Mouse (Mus musculus) stomach, embryonic 16.5 days (tissue): ENCODE data around the gene Adamts12. TPM values are rescaled to one million over a fixed set of nuclear protein-coding genes. Genes with fewer than 3 reads are reported as not detected.

Source experiments
- ATAC-seq: fragments of 200-750 bp; cut with Nextera tagmentation; 2 replicates; pipeline ENCODE4 v1.8.0; 2017; ENCODE audit warnings: moderate number of reproducible peaks, moderate TSS enrichment; ENCODE audit not compliant: insufficient read depth, low FRiP score
- H3K27ac ChIP-seq: fragments of 300-500 bp; sonication (generic); 2 replicates; pipeline ENCODE4 v1.5.1; 2014; ENCODE audit warnings: low read length
- H3K27me3 ChIP-seq: fragments of 300-500 bp; sonication (generic); 2 replicates; pipeline ENCODE4 v1.6.1; 2014; ENCODE audit warnings: low read length, control low read depth, mixed read lengths; ENCODE audit not compliant: control insufficient read depth, insufficient read depth
- H3K36me3 ChIP-seq: fragments of 300-500 bp; sonication (generic); 2 replicates; pipeline ENCODE4 v1.6.1; 2014; ENCODE audit warnings: low read length; ENCODE audit not compliant: control insufficient read depth, insufficient read depth
- H3K4me1 ChIP-seq: fragments of 300-500 bp; sonication (generic); 2 replicates; pipeline ENCODE4 v1.6.1; 2014; ENCODE audit warnings: low read length, control low read depth, mixed read lengths; ENCODE audit not compliant: control insufficient read depth, insufficient read depth
- H3K4me2 ChIP-seq: fragments of 300-500 bp; sonication (generic); 2 replicates; pipeline ENCODE4 v1.6.1; 2014; ENCODE audit warnings: low read depth, low read length, mixed read lengths
- H3K4me3 ChIP-seq: fragments of 300-500 bp; sonication (generic); replicated peaks from 2 replicates; pipeline ENCODE4 v1.5.1; 2014; ENCODE audit warnings: mild to moderate bottlenecking, low read length
- H3K9ac ChIP-seq: fragments of 300-500 bp; sonication (generic); 2 replicates; pipeline ENCODE4 v1.6.1; 2014; ENCODE audit warnings: low read length
- H3K9me3 ChIP-seq: fragments of 300-500 bp; sonication (generic); replicated peaks from 2 replicates; pipeline ENCODE4 v1.6.1; 2016; ENCODE audit warnings: low read length, control low read depth; ENCODE audit not compliant: control insufficient read depth
- WGBS: fragments of 180-500 bp; shearing (Covaris S2); extraction: QIAGEN DNeasy Blood & Tissue Kit; methylation state at CpG from one replicate; pipeline ENCODE4 v1.1.7; 2014; 5-methylcytosine and 5-hydroxymethylcytosine counted together
- polyA plus RNA-seq: library from polyadenylated mRNA; unstranded; fragments of >200 nt; fragmentation: Nextera tagmentation; extraction: Ambion mirVana; gene quantifications from 2 replicates; pipeline ENCODE4 v1.2.1, GENCODE M21; 2015

Gene Adamts12
- polyA plus RNA-seq, 1 experiment from 2014 or later: 2.8 TPM

DNA sequence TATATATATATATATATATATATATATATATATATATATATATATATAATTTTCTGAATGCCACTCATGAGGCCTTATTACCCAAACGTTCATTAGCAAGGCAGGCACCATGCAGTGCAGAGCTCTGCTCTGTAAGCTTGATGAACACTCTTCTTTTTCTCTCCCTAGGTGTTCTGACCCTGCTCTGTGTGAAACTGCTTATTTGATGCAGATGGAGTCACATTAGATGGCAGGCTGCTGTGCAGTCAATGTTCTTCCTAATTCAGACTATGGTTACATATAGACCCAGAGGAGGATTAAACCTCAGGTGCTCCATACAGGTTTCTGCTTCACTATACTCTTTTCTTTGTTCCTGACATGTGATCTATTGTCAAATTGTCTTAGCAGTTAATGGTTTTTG lies 57.1 kb downstream of the Adamts12 start:
- Histone ChIP-seq H3K36me3 (no peaks in the 10 kb centered on the region), H3K4me1 (no peaks in the 10 kb centered on the region), H3K4me2 (no peak overlapping the region), H3K27me3 (no peaks in the 10 kb centered on the region), H3K9me3 (no peaks in the 10 kb centered on the region), H3K4me3 (no peak overlapping the region), H3K9ac (no peak overlapping the region), H3K27ac (no peak overlapping the region)
- WGBS: 47% methylated on average over 1 of the region's 1 CpGs
- no peak for ATAC-seq

DNA sequence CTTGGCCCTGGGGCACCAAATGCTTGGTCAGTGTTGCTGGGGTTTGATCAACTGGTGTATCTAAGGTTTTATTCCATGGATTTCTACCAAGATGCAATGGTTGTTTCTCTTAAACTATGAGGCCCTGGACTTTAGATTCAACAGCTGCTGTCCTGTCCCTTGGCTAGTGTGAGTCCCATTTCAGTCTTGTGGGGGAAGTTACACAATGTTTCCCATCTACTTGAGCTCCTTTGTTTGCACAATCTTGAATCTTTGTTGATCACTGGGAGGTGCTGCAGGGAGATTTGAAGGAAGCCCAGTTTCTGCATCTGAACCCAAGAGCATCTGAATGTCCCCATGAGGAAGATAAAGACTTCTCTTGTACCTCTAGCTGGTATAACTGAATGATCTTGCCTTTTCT lies 60.8 kb downstream of the Adamts12 start:
- Histone ChIP-seq H3K4me1 (no peaks in the 10 kb centered on the region), H3K27ac (no peak overlapping the region), H3K9me3 (no peaks in the 10 kb centered on the region), H3K4me2 (no peak overlapping the region), H3K27me3 (no peaks in the 10 kb centered on the region), H3K4me3 (no peak overlapping the region), H3K9ac (no peak overlapping the region), H3K36me3 (no peaks in the 10 kb centered on the region)
- ATAC-seq: no peak

- no peak for ATAC-seq
- no peak overlapping the region for H3K27ac ChIP-seq
- no peak overlapping the region for H3K4me3 ChIP-seq
- no peak overlapping the region for H3K4me2 ChIP-seq
- no peaks in the 10 kb centered on the region for H3K27me3 ChIP-seq
- WGBS: 47% methylated on average over 6 of the region's 6 CpGs
- H3K9me3 ChIP-seq: no peaks in the 10 kb centered on the region
- no peaks in the 10 kb centered on the region for H3K4me1 ChIP-seq
- H3K9ac ChIP-seq: no peak overlapping the region
- no peaks in the 10 kb centered on the region for H3K36me3 ChIP-seq
Measured at GRCm38 (mm10) chr15:11128457-11128856, 63.9 kb downstream of the Adamts12 start.

DNA sequence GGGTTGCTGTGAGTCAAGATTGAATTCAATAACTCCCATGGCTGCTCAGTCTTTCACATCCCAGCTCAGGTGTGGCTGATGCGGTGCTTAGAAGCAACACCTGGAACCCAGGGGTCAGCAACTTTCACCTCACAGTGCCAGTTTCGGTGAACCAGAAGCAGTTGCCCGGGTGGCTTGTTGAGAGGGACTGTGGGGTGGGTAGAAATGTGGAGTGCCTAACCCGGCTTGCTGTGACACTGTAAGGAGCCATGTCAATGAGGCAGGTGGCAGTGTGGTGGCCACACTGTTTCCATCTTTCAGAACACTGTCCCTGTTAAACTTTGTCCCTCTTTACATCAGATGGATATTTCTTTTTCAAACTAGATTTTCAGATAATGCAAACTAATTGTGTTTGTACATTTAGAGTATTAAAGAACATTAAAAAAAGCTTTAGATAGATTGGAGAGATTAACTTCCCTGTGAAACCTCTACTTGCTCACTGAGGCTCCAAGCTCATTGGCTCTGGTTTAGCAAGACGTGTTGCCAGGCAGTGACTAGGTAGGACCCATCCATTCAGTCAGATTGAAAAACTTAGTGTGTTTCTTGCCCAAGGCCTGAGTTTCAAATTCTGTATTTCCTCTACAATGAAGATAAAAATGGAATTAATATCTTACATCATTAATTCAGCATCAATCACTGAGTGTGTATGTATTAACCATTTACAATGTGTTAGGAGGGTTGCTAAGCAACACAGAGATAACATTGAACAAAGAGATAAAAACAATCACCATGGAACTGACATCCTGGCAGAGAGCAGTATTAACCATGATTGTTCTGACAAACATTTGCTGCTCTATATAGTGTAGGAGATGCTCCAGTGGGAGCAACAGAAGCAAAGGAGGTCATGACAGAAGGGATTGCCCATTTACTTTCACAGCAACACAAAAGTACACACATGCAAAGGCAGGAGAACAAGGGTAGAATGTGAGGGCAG lies 68.3 kb downstream of the Adamts12 start:
- Histone ChIP-seq H3K4me3 (no peak overlapping the region), H3K27me3 (no peaks in the 10 kb centered on the region), H3K27ac (no peak overlapping the region), H3K4me2 (no peak overlapping the region), H3K36me3 (no peaks in the 10 kb centered on the region), H3K9ac (no peak overlapping the region), H3K4me1 (no peaks in the 10 kb centered on the region), H3K9me3 (no peaks in the 10 kb centered on the region)
- WGBS: 82% methylated on average over 5 of the region's 5 CpGs
- no peak for ATAC-seq

DNA sequence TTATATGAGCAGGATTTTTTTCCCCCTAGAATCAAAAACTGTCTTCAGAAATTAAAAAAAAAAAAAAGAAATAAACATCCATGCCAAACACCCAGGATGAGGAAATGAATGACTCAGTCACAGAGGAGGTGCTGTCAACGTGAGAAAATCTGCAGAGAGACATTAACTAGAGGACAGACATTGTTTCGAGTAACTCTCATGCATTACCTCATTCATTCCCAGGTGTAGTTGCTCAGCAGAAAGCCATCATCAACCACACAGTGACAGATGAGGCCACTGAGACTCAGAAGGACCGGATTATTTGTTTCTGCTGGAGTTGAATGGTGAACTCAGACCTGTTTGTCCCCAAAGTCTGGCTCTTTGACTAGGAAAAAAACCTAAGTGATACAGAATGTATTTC lies 81.0 kb downstream of the Adamts12 start:
- H3K4me3 ChIP-seq: no peak overlapping the region
- H3K27me3 ChIP-seq: no peaks in the 10 kb centered on the region
- WGBS: 43% methylated on average over 3 of the region's 3 CpGs
- H3K27ac ChIP-seq: no peak overlapping the region
- H3K9ac ChIP-seq: no peak overlapping the region
- no peak for ATAC-seq
- no peaks in the 10 kb centered on the region for H3K36me3 ChIP-seq
- no peaks in the 10 kb centered on the region for H3K9me3 ChIP-seq
- H3K4me2 ChIP-seq: no peak overlapping the region
- H3K4me1 ChIP-seq: no peaks in the 10 kb centered on the region

GRCm38 (mm10) chr15:11159386-11159785 lies 94.8 kb downstream of the Adamts12 start:
- 63% methylated on average over 6 of the region's 6 CpGs for WGBS
- Histone ChIP-seq H3K36me3 (no peaks in the 10 kb centered on the region), H3K4me3 (no peak overlapping the region), H3K27me3 (no peaks in the 10 kb centered on the region), H3K9ac (no peak overlapping the region), H3K4me1 (no peaks in the 10 kb centered on the region), H3K27ac (no peak overlapping the region), H3K4me2 (no peak overlapping the region), H3K9me3 (no peaks in the 10 kb centered on the region)
- no peak for ATAC-seq

GRCm38 (mm10) chr15:11160759-11161158 lies 96.2 kb downstream of the Adamts12 start:
- Histone ChIP-seq H3K27ac (no peak overlapping the region), H3K4me1 (no peaks in the 10 kb centered on the region), H3K27me3 (no peaks in the 10 kb centered on the region), H3K4me3 (no peak overlapping the region), H3K4me2 (no peak overlapping the region), H3K9me3 (no peaks in the 10 kb centered on the region), H3K9ac (no peak overlapping the region), H3K36me3 (no peaks in the 10 kb centered on the region)
- 25% methylated on average over 2 of the region's 2 CpGs for WGBS
- no peak for ATAC-seq

DNA sequence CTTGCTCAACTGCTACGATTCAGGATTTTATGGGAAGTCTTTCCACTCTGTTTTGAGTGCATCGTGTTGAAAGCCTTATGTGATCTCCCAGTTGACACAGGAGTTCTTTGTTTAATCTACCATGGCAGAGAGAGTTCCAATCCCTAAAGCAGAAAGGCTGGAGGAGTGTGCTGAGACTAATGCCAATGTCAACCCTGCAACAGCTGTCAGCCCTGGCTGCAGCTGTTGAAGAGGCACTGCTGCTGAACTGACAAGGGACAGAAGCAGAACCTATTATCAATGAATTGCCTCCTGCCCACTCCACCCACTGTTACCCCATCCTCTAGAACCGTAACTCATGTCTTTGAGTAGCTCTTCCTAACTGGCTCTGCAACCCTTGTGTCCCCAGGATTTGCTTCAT lies 101.3 kb downstream of the Adamts12 start:
- Histone ChIP-seq H3K27me3 (no peaks in the 10 kb centered on the region), H3K4me1 (no peaks in the 10 kb centered on the region), H3K36me3 (no peaks in the 10 kb centered on the region), H3K9me3 (no peaks in the 10 kb centered on the region), H3K4me2 (no peak overlapping the region), H3K4me3 (no peak overlapping the region), H3K9ac (no peak overlapping the region), H3K27ac (no peak overlapping the region)
- no peak for ATAC-seq
- 37% methylated on average over 3 of the region's 3 CpGs for WGBS

- H3K27ac ChIP-seq: no peak overlapping the region
- ATAC-seq: no peak
- 86% methylated on average over 7 of the region's 7 CpGs for WGBS
Measured at GRCm38 (mm10) chr15:11173884-11174470, 109.4 kb downstream of the Adamts12 start.

More at GRCm38 (mm10) chr15:11173884-11174470, 109.4 kb downstream of the Adamts12 start:
- H3K27me3 ChIP-seq: no peaks in the 10 kb centered on the region
- H3K4me2 ChIP-seq: no peak overlapping the region
- no peaks in the 10 kb centered on the region for H3K4me1 ChIP-seq
- H3K36me3 ChIP-seq: no peaks in the 10 kb centered on the region
- no peaks in the 10 kb centered on the region for H3K9me3 ChIP-seq
- H3K4me3 ChIP-seq: no peak overlapping the region
- no peak overlapping the region for H3K9ac ChIP-seq
